ENCODE assay signal across 10 mouse cellular contexts in the genomic region with DNA sequence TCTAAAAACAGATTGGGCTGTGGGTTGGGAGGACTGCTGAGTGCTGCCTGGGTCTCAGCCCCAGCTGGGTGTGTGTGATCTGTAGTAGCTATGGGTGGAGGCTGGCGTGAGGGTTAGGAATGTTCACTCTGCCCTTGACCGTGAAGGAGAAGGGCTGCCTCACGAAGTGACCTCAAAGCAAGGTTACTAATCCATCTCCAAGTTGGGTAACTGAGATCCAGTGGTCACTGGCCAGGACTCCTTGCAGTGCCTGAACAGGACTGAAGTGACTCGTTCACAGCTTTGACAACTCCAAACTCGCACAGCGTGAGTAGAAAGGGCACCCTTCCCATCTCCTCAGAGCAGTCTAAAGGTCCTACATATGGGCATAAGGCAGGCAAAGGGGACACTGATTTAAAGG. TPM values are rescaled to one million over a fixed set of nuclear protein-coding genes. Genes with fewer than 3 reads are reported as not detected.
A peak's percentile ranks its signal among the peaks of the same experiment; 100 is the strongest.
DNase-seq lines count a peak whose midpoint lies in the region; ATAC-seq lines count a peak whose summit lies in the region.
"Had no signal": no experiment of that assay in that cellular context is flagged by ENCODE, and none has a peak within 500 bp of the region (broad histone marks: within the 10 kb centered on the region; RNA-seq: fewer than 3 reads in every experiment).

No protein-coding gene starts in this region.

- no peak for ATAC-seq in heart, embryonic 11.5 days (replicated peaks; ENCODE audit: insufficient number of reproducible peaks, low FRiP score, low TSS enrichment)
- no peak for ATAC-seq in limb, embryonic 15.5 days (ENCODE audit: insufficient number of reproducible peaks, low FRiP score, low TSS enrichment, low read depth)
- no peak for ATAC-seq in forebrain, embryonic 13.5 days

- H3K9me3 ChIP-seq in heart, embryonic 11.5 days (replicated peaks; ENCODE audit: control insufficient read depth, low read length) = no peaks in the 10 kb centered on the region
- H3K9me3 ChIP-seq in limb, embryonic 15.5 days = no peaks in the 10 kb centered on the region
- no peaks in the 10 kb centered on the region for H3K9me3 ChIP-seq in limb, embryonic 10.5 days (replicated peaks)
- no peaks in the 10 kb centered on the region for H3K9me3 ChIP-seq in forebrain, embryonic 13.5 days (replicated peaks)
- H3K9me3 ChIP-seq: limb, embryonic 13.5 days had no signal

- no peak overlapping the region for H3K4me3 ChIP-seq in heart, embryonic 11.5 days (ENCODE audit: low read depth, low read length)
- H3K4me3 ChIP-seq in limb, embryonic 15.5 days = no peak overlapping the region
- no peak overlapping the region for H3K4me3 ChIP-seq in limb, embryonic 10.5 days
- H3K4me3 ChIP-seq in forebrain, embryonic 13.5 days = no peak overlapping the region
- H3K4me3 ChIP-seq: limb, embryonic 13.5 days had no signal

- no peaks in the 10 kb centered on the region for H3K36me3 ChIP-seq in heart, embryonic 11.5 days (ENCODE audit: control insufficient read depth, insufficient read depth, low read length)
- no peaks in the 10 kb centered on the region for H3K36me3 ChIP-seq in limb, embryonic 15.5 days
- H3K36me3 ChIP-seq in limb, embryonic 10.5 days = peaks cover 8% of the 10 kb centered on the region; the same call in 1 of the 2 replicates
- H3K36me3 ChIP-seq in forebrain, embryonic 13.5 days (ENCODE audit: poor library complexity, severe bottlenecking) = peaks cover 14% of the 10 kb centered on the region; the same call in 1 of the 2 replicates
- H3K36me3 ChIP-seq: limb, embryonic 13.5 days had no signal

- H3K4me2 ChIP-seq in heart, embryonic 11.5 days = no peak overlapping the region
- H3K4me2 ChIP-seq in limb, embryonic 15.5 days = no peak overlapping the region
- H3K4me2 ChIP-seq in forebrain, embryonic 13.5 days = no peak overlapping the region
- H3K4me2 ChIP-seq: limb, embryonic 13.5 days had no signal

- peaks cover 13% of the 10 kb centered on the region for H3K27me3 ChIP-seq in heart, embryonic 11.5 days (ENCODE audit: control insufficient read depth, insufficient read depth, low read length)
- peaks cover 82% of the 10 kb centered on the region for H3K27me3 ChIP-seq in limb, embryonic 15.5 days
- H3K27me3 ChIP-seq in limb, embryonic 10.5 days (ENCODE audit: low read depth, poor library complexity, severe bottlenecking) = peaks cover 92% of the 10 kb centered on the region
- H3K27me3 ChIP-seq in forebrain, embryonic 13.5 days = no peaks in the 10 kb centered on the region

- peaks cover 49% of the 10 kb centered on the region for H3K4me1 ChIP-seq in heart, embryonic 11.5 days (ENCODE audit: control insufficient read depth, insufficient read depth, low read length)
- peaks cover 29% of the 10 kb centered on the region for H3K4me1 ChIP-seq in limb, embryonic 15.5 days
- peaks cover 52% of the 10 kb centered on the region for H3K4me1 ChIP-seq in limb, embryonic 10.5 days
- H3K4me1 ChIP-seq in forebrain, embryonic 13.5 days = peaks cover 89% of the 10 kb centered on the region

- DNase-seq in heart, adult 9 months (ENCODE audit: low spot score in 2 of 2) = no peak
- DNase-seq in limb, embryonic 10.5 days (ENCODE audit: low spot score) = no peak
- peak; percentile 31 for DNase-seq in skeletal muscle tissue, adult 2 months (ENCODE audit: low read depth, low spot score)
- no peak for DNase-seq in thymus, postnatal 25 days
- DNase-seq: lung, postnatal 10 days; right cerebral cortex, adult 18-20 months had no signal

- 49% methylated on average over 6 of the region's 6 CpGs for WGBS in heart, embryonic 11.5 days (ENCODE audit: insufficient replicate concordance)
- WGBS in limb, embryonic 15.5 days = 73% methylated on average over 6 of the region's 6 CpGs
- WGBS in limb, embryonic 10.5 days = 82% methylated on average over 6 of the region's 6 CpGs
- WGBS in forebrain, embryonic 13.5 days = 69% methylated on average over 6 of the region's 6 CpGs

- H3K27ac ChIP-seq in heart, embryonic 11.5 days (ENCODE audit: low read depth, low read length) = no peak overlapping the region
- H3K27ac ChIP-seq in limb, embryonic 15.5 days = 0 out of 2 replicates have a peak overlapping the region, but pooled peaks have one; percentile 17
- H3K27ac ChIP-seq in limb, embryonic 10.5 days = no peak overlapping the region
- H3K27ac ChIP-seq in forebrain, embryonic 13.5 days = peak overlapping the region; percentile 80
- H3K27ac ChIP-seq: limb, embryonic 13.5 days had no signal

- H3K9ac ChIP-seq in heart, embryonic 11.5 days (ENCODE audit: low read depth, low read length) = 0 out of 2 replicates have a peak overlapping the region, but pooled peaks have one; percentile 31
- H3K9ac ChIP-seq in limb, embryonic 15.5 days = no peak overlapping the region
- peak overlapping the region; percentile 37 for H3K9ac ChIP-seq in forebrain, embryonic 13.5 days
- H3K9ac ChIP-seq: limb, embryonic 13.5 days had no signal

RNA-seq across cellular contexts. Expression of a gene that starts 18.0 kb away (rescaled TPM):
- 4.1 and 4.3 TPM in 2 replicates for polyA plus RNA-seq in heart, embryonic 11.5 days (2014; fragmentation: Nextera tagmentation; extraction: Ambion mirVana)
- 7.1 and 9.0 TPM in 2 replicates for polyA plus RNA-seq in limb, embryonic 15.5 days (2015; fragmentation: Nextera tagmentation; extraction: Ambion mirVana)
- polyA plus RNA-seq in limb, embryonic 10.5 days (2016; fragmentation: Nextera tagmentation; extraction: Ambion mirVana) = 6.1 and 7.8 TPM in 2 replicates
- polyA plus RNA-seq in forebrain, embryonic 13.5 days (2015; fragmentation: Nextera tagmentation; extraction: Ambion mirVana) = 21.1 and 21.8 TPM in 2 replicates

RNA-seq across cellular contexts. Expression of a gene that starts 20.9 kb away (rescaled TPM):
- 128 and 137 TPM in 2 replicates for polyA plus RNA-seq in heart, embryonic 11.5 days (2014; fragmentation: Nextera tagmentation; extraction: Ambion mirVana)
- 431 and 444 TPM in 2 replicates for polyA plus RNA-seq in limb, embryonic 15.5 days (2015; fragmentation: Nextera tagmentation; extraction: Ambion mirVana)
- 202 and 253 TPM in 2 replicates for polyA plus RNA-seq in limb, embryonic 10.5 days (2016; fragmentation: Nextera tagmentation; extraction: Ambion mirVana)
- 28.1 and 30.7 TPM in 2 replicates for polyA plus RNA-seq in forebrain, embryonic 13.5 days (2015; fragmentation: Nextera tagmentation; extraction: Ambion mirVana)

RNA-seq across cellular contexts. Expression of a gene that starts 34.5 kb away (rescaled TPM):
- 50.2 and 51.6 TPM in 2 replicates for polyA plus RNA-seq in heart, embryonic 11.5 days (2014; fragmentation: Nextera tagmentation; extraction: Ambion mirVana)
- polyA plus RNA-seq in limb, embryonic 15.5 days (2015; fragmentation: Nextera tagmentation; extraction: Ambion mirVana) = 66.0 and 69.1 TPM in 2 replicates
- 93.6 and 101 TPM in 2 replicates for polyA plus RNA-seq in limb, embryonic 10.5 days (2016; fragmentation: Nextera tagmentation; extraction: Ambion mirVana)
- 80.7 and 83.8 TPM in 2 replicates for polyA plus RNA-seq in forebrain, embryonic 13.5 days (2015; fragmentation: Nextera tagmentation; extraction: Ambion mirVana)

RNA-seq across cellular contexts. Expression of a gene that starts 38.7 kb away (rescaled TPM):
- 4.1 and 4.7 TPM in 2 replicates for polyA plus RNA-seq in heart, embryonic 11.5 days (2014; fragmentation: Nextera tagmentation; extraction: Ambion mirVana)
- 8.7 and 9.5 TPM in 2 replicates for polyA plus RNA-seq in limb, embryonic 15.5 days (2015; fragmentation: Nextera tagmentation; extraction: Ambion mirVana)
- 21.0 and 24.2 TPM in 2 replicates for polyA plus RNA-seq in limb, embryonic 10.5 days (2016; fragmentation: Nextera tagmentation; extraction: Ambion mirVana)
- polyA plus RNA-seq in forebrain, embryonic 13.5 days (2015; fragmentation: Nextera tagmentation; extraction: Ambion mirVana) = 47.8 and 50.6 TPM in 2 replicates

RNA-seq across cellular contexts. Expression of a gene that starts 44.1 kb away (rescaled TPM):
- polyA plus RNA-seq in heart, embryonic 11.5 days (2014; fragmentation: Nextera tagmentation; extraction: Ambion mirVana) = 120 and 126 TPM in 2 replicates
- polyA plus RNA-seq in limb, embryonic 15.5 days (2015; fragmentation: Nextera tagmentation; extraction: Ambion mirVana) = 113 and 123 TPM in 2 replicates
- 118 and 123 TPM in 2 replicates for polyA plus RNA-seq in limb, embryonic 10.5 days (2016; fragmentation: Nextera tagmentation; extraction: Ambion mirVana)
- 259 and 262 TPM in 2 replicates for polyA plus RNA-seq in forebrain, embryonic 13.5 days (2015; fragmentation: Nextera tagmentation; extraction: Ambion mirVana)

Comparison
In these comparisons a context has a peak if more than half of its experiments do, and no peak if none do; other contexts are left out.
1. H3K27ac ChIP-seq: peak in limb, embryonic 15.5 days (single experiment) and forebrain, embryonic 13.5 days (single experiment); none in heart, embryonic 11.5 days (single experiment) and limb, embryonic 10.5 days (single experiment).